Mouse (Mus musculus) left cerebral cortex, adult 18-20 months (tissue): ENCODE measurements around the gene Slc35b1. TPM values are rescaled to one million over a fixed set of nuclear protein-coding genes. Genes with fewer than 3 reads are reported as not detected.
A peak's percentile ranks its signal among the peaks of the same experiment; 100 is the strongest.
"Not testable (repeated sequence)": the region's sequence is repeated elsewhere in the genome, so short reads cannot be mapped to it uniquely, and the experiment has no call there.

ENCODE experiments used
- DNase-seq, 2 experiments: peaks; one replicate each; pipeline ENCODE4 v3.0.0; 2021 to 2022; ENCODE audit warnings: low spot score in 2 of 2, mixed read lengths in 1 of 2
- total RNA-seq, 2 experiments: library from RNA; stranded (reverse); gene quantifications; 2 replicates each; pipeline ENCODE4 v1.2.3; 2021

The Slc35b1 gene
- total RNA-seq, 2 experiments from 2014 or later: 56.8 to 60.3 TPM

DNA sequence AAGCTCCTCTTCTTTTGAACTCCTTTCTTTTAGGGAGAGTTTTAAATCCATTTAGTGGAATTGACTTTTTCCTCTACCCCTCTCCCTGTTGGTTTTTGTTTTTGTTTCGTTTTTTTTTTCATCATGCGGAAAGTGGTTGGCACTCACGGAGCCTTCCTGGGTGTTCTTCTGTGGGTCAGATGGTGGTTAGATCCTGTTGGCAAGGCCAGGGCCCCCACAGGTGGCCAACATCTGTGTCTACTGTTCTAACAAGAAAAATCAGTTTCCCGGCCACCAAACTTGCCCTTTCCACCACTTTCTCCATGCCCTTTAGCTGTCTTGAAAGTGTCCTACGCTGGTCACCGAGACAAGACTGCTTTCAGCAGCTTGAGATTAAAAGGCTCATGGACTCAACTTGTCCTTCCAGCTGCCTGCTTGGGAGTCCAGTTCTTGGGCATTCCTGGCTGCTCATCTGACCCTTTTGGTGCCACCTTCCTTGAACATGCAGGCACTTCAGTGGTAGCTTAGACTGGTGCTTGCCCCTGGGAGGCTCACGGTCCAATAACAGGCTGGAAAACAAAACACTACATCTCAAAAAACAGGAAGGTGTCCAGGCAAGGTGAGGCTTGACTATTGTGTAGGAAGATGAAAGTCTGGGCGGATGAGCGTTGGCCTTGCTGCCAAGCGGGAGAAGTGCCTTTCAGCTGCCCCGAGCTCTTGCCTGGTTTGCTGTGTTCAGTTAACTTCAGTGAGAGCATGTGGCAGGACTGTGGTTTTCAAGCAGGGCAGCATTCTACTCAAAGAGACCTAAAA is 8.4 kb downstream of the Slc35b1 start:
- DNase-seq: no peak

DNA sequence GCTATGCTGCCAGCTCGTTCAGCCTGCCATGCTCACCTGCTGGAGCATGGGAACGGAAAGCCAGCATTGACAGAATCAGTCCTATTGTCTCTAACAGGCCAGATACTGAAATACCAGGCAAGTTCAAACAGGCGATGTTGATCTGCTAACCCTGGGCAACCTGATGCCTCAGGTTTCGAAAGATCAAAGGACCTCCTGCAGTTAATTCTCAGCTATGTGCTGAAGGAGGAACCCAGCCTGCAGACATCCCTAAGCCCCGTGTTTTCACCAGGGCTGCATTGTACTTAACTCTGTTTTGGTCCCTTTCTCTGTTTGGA is 9.0 kb downstream of the Slc35b1 start:
- no peak for DNase-seq

DNA sequence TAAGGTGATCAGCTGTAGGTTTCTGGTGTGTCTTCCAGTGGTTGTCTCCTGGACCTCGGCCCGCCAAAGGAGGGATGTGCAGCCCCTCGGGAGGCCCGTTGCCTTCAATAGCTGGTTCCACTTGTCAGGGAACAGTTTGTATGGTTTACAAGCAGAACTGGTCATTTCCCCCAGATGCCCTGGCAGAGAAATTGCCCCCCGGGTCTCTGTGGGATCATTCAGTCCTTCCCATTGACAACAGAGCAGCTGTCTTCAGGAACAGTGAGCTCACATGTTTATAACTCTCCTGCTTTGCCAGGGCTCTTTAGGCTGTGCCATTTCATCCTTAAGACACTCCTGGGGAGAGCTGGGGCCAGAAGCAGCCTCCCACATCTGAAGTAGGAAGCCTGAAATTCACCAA is 9.6 kb downstream of the Slc35b1 start:
- DNase-seq: no peak

DNA sequence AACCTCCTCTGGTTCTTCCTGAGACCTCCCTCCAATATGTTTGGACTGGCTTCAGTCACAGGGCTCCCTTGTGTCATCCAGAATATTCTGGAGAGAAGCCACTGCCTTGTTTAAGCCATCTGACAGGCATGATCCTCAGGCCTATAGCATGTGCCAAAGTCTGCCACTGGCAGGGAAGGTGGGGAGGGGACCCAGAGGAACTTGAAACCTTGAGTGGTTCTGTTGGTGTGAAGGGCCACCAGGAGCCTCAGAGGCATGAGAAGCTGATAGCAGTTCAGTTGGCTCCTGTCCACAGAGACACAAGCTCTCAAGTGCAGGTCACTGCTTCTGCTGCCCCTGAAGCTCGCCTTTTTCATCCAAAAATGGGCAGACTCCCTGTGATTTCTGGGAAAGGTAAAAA is 12.1 kb downstream of the Slc35b1 start:
- DNase-seq: no peak

DNA sequence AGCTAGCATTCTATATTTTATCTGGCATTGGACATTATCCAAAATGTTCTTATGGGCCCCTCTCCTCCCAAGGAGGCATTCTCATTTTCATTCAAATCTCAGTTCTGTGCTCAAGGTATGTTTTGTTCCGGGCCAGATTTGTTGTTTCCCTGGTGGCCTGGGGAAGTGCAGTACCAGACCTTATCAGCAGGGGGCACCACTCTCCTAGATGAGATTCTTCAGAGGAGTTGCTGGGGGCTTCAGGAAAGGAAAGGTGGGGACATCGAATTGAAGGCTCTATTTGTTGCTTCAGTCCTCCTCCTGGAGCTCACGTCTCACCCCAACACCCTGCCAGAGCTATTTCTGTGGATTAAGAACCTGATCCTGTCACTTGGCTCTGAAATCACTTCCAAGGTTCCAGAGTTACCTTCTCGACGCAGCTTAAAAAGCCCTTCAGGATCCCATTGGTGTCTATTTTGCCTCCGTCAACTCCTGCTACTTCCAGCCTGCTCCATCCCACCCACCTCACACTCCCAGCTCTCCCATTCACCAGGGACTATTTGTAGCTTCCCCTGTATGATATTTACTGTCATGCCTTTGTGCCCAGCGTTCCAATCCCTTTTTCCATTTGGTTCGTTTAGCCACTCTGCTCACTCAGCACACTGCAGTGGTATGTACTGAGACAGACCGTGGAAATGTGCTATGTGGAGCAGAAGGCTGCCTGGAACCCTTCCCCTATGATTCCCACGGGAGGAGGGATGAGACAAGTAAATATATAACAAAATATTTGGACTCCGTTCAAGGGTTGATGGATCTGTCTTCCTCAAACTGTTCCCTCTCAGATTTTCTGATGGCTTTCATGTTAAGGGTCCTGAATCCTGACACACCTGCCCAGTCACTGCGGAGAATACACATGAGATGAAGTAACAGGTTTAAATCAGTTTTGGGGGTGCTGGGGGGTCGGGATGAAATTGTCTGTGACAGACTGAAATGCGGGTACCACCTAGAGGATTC is 13.6 kb downstream of the Slc35b1 start:
- DNase-seq: peak; percentile 68 to 84

DNA sequence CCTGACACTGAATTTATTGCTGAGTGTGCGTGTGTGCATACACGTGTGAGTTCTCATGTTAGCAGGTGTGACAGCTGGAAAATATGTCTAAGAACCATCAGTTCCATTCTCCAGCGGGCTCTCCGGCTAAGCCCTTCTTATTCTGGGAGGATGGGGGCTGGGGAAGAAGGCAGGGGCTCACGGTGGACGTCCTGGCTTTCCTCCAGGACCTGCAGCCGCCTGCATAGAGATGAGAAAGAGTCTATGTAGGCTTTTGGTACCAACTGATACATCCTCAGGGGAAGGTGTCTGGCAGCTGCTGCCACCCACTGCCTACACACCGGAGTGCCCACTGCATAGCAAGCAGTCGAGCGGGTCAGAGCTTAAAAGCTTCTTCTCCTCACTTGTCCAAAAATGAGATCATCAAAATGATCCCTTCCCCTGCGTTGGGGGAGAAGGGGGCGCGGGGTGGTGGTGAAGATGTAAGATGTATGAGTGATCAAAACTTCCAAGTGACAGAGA is 15.1 kb downstream of the Slc35b1 start:
- DNase-seq: peak in 1 of 2 experiments; percentile 39

DNA sequence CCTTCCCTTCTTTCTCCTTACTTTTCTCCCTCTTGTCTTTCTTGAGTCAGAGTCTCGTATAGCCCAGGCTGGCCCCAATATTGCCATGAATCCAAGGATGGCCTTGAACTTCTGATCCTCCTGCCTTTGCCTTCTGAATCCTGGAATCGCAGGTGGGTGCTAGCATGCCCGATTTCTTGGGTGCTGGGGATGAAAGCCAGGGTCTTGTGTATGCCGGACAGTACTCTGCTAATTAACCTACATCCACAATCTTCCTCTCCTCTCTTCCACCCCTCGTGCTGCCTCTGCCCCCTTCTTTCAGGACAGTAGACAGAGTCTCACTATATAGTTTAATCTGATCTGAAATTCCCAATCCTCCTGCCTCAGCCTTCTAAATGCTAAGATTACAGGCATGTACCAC is 17.1 kb downstream of the Slc35b1 start:
- DNase-seq: no peak

DNA sequence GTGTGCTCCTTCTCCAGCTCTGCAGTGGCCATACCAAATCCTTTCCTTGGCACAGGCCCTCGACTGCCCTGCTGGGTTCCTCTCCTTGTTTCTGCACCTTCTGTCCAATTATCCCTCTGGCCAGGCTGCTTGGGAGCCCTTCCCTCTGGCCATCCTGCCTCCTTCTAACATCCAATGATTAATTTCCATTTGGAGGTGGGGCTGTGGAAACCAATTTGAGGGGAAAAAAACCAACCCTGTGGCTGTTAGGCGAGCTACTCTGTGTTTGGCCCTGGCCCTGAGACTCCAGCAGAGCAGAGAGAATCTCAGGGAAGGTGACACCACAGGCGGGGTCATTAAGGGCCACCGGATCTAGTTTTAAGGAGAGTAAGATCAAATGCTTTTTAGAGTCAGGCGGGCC is 17.7 kb downstream of the Slc35b1 start:
- no peak for DNase-seq

DNA sequence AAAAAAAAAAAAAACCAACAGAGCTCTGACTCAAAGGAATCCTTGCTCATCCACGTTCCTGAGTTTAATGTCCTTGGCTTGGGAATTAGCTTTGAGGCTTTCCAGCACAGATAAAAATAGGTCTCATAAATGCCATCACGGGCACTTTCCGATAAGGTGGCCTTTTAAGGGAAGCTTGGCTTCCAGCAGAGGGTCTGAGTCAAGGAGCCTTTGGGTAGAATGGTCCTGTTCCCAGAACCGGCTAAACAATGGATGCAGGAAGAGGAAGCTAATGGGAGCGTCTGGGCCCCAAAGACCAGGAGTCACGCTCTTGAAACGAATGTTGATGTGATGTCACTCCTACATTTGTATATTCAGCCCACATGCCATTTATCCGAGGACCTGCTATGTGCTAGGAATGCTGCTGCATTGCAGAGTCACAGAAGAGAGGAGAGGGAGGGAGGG is 18.2 kb downstream of the Slc35b1 start:
- DNase-seq: no peak

DNA sequence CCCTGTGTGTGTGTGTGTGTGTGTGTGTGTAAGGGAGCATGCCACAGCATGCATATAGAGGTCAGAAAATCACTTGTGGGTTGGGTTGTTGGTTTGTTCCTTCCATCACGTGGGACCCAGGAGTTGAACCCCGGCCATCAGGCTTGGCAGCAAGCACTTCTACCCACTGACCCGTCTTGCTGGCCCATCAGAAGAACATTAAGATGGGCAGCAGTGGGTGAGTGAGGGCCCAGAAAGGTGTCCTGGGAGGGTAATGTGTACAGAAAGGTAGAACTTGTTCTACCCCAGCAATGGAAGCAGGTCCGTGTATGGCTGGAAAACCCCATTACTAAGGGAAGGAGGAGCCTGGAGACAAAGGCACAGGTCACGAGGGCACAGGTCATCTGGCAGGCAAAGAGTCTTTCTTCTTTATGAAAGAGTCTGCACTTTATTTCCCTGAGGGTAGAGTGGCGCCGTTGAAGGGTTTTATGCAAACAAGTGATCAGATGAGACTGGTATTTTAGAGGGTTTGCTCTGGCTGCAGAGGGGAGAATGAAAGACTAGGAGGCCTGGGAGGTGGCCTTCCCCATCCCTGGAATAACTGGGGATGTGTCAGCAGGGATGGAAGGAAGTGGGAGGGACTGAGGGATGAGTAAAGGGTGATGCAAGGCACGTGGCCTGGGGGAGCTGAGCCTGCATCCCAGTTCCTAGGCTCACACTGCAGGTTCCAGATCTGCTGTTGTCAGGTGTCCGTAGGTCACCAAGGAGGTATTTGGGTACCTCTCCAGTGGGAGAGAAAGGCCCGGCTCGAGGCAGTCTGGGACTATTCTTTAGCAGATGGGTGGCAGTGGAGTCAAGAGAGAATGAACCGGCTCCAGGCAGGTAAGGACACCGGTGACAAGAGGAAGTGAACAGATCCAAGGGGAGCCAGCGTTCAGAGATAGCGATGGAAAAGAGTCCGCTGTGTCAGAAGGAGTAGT is 19.2 kb downstream of the Slc35b1 start:
- DNase-seq: no peak

DNA sequence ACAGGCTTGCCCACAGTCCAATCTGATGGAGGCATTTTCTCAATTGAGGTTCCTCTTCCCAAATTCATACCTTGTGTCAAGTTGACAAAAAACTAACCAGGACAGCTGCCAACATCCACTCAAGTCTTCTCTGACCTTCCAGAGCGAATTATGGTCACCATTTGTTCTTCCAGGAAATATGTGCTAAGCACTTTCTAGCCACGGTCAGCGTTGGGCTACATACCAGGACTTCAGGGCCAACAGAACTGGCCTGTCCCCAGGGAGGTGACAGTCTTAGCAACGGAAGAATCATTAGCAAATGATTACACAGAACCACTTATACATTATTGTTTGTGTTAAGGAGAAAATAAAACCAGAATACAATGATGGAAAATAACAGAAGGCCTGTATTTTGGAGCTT is 21.3 kb downstream of the Slc35b1 start:
- no peak for DNase-seq

DNA sequence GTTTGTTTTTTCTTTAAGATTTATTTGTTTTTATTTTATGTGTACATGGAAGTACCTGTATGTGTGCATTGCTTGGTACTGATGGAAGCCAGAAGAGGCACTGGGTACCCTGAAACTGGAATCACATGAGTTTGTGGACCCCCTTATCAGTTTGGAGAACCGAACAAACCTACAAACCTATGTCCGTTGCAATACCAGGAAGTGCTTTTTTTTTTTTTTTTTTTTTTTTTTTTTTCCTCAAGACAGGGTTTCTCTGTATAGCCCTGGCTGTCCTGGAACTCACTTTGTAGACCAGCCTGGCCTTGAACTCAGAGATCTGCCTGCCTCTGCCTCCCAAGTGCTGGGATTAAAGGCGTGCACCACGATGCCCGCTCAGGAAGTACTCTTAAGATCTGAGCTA is 21.9 kb downstream of the Slc35b1 start:
- not testable (repeated sequence) for DNase-seq

DNA sequence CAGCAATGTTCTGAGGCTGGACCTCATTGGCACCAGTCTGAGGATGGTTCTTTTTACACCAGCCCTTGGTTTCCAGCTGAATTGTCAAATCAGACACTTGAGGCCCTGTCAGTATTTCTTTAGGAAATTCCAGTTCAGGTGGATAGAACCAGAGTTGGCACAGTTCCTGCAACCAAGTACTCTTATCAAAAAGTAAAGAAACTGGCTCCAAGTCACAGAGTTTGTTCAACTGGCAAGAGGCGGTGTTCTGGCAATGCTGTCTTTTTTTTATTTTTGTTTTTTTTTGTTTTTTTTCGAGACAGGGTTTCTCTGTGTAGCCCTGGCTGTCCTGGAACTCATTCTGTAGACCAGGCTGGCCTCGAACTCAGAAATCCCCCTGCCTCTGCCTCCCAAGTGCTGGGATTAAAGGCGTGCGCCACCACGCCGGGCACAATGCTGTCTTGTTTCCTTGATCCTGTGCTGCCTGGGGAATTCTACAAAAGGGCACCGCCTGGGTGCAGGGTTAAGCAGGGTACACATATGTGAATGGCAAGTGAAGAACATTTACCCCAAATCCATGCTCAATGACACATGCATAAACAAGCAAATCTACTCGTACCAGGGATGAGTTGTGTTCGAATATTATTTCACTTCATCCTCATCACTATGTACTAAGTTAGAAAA is 25.1 kb downstream of the Slc35b1 start:
- DNase-seq: no peak

DNA sequence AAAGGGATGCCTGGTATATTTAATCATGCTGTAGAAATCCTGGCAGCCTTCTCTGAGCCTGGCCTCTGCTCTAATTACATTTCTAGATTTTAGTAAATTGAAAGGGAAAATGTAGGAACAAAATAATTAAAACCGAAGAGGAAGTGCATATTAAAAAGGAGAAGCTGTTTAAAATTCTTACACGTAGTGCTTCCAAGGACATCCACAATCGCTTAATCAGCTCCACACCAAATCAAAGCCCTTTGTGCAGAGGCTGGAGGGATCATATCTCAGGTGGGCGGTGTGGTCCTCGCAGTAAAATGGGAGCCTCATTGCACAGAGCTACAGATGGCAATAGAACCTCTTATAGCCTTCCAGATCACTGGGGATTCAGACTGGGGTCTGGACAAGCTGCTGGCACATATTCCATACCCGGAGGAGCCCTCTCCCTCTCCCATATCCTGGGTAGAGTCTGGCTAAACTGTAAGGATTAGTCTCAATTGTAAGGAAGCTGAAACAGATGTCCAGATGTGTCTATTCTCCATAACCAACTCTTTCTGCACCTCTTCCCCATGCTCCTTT is 27.0 kb downstream of the Slc35b1 start:
- DNase-seq: no peak

DNA sequence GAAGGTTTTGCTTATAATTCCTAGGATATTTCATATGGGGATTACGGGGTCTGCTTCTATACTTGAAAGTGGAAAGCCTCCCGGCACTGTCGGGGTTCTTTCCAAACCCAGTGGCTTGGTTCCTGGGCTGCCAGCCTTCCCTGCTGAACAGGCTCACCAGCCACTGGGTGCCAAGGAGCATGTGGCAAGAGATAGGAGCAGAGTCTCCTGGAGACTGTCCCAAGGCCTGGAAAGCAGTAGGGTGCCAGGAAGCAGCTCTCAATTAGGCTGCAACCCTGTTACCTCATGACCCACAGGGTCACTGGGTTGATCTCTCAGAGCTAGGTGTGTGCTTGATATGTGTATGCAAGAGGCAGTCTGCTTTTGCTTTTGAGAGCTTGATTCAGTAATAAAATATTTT is 28.1 kb downstream of the Slc35b1 start:
- DNase-seq: no peak

DNA sequence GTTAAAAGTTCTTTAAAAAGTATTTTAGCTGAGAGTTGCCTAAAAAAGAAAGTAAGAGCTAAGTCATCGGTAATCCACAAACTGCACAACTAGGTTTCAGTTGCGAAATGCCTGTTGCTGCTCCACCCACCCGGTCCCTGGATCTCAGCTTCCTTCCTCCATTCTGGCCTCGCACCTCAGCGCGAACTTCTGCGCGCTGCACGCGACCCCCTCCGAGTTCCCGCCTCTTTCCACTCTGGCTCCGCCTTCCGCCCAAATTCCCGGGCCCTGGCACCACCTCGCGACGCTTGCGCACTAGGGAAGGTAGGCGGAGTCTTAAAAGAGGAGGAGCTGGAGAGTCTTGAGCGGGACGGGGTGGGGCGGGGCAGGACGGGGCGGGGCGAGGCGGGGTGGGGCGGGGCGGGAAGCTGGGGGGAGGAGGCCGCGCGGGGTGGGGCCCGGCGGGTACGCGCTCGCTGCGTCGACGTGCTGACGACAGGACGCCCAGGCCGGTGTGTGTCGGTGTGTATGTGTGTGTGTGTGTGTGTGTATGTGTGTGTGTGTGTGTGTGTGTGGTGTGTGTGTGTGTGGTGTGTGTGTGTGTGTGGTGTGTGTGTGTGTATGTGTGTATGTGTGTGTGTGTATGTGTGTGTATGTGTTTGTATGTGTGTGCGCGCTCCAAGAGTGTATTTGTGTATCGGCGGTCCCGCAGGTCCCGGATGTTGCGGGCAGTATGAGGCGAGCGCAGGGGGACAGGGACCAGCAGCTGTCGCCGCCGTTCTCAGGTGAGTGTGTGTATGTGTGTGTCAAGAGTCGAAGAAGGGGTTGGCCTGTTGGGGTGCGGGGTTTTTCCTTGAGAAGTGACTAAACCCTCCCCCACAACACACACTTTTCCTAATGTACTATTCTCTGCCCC is 29.4 kb downstream of the Slc35b1 start, which contains the start of gene Spop:
Gene Spop, plus strand, starts transcription at position 440 of the 895 bp plus-strand sequence.
- DNase-seq: peak; percentile 81 to 87

DNA sequence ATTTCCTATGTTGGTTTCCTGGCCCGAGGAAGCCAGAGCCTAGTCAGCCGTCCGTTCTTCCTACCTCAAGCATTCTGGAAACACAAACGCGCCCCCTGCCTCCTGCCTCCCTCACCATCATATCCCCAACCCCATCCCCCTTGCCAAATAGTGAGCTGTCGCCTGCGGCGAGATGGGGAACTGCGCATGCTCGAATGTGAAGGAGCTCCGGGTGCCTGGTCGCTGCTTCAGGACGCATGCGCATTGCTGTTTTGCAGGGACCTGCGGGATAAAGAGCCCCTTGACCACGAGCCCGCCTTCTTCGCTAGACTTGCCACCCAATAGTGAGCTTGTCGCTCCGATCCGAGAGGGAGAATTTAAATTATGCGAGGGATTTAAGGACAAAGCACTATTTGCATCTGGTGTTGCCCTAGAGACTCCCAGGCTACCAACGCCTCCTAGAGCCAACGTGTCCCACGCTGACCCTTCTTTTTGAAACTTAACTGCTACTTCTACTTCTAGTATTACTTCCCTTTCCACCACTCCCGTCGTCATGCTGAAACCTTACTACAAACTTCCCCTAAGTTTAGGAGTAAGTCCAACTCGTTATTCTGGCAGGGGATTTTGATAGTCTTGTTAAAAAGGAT is 30.2 kb downstream of the Slc35b1 start:
- peak; percentile 92 to 95 for DNase-seq

DNA sequence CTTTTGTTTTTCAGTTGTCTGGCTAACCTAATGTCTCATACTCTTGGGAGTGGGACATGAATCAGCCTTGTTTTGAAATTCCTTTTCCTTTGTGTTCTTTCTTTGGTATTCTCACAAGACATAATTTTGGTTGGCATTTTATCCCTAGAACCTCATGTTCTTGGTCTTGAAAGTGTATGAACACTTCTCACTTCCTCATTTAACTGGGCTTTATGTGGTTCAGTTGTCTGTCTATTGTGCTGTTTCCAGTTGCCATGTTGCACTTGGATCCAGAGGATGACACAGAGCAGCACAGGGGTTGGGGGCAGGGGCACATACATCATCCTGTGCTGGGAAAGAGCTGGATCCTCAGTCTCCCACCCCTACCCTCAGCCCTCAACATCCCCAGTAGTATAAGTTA is 31.4 kb downstream of the Slc35b1 start:
- no peak for DNase-seq
